Mouse (Mus musculus): ENCODE data around the gene Bpi.

DNA sequence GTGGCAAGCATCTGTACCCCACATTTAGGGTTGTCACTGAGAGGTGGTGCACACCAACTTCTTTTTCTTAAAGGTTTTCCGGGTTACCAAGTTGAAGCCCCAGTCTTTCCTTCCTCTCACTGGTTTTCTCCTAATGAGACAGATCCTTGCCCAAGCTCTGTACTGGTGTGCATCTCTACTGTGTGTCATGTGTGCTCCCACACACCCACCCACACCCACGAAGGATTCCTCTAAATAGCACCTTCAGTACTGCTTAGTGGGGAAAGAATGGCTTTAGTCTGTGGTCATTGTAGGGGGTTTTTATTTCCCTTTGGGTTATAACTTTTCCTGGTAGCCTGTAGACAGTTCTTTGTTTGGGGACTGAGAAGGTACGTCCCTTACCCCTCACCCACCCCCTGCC lies 7.0 kb downstream of the Bpi start:
- TF ChIP-seq E2F4 (IDR thresholded peaks at IDR 0.05; ENCODE audit: insufficient replicate concordance, low read depth, low read length) (no peak), POLR2A (IDR thresholded peaks at IDR 0.05; ENCODE audit: low read depth, low read length) (no peak), USF1 (IDR thresholded peaks at IDR 0.05; ENCODE audit: low read depth, low read length) (no peak), ELF1 (IDR thresholded peaks at IDR 0.05; ENCODE audit: low read depth, low read length) (no peak), ZNF384 (IDR thresholded peaks at IDR 0.05; ENCODE audit: low read depth, low read length) (no peak), CTCF (conservative IDR thresholded peaks at IDR 0.05 in 1 of 2, IDR thresholded peaks at IDR 0.05 in 1 of 2; ENCODE audit: low read depth in 2 of 2, low read length in 2 of 2) (no peak), EP300 (IDR thresholded peaks at IDR 0.05; ENCODE audit: low read length) (no peak), ETS1 (conservative IDR thresholded peaks at IDR 0.05; ENCODE audit: low read depth, low read length) (no peak), CHD2 (IDR thresholded peaks at IDR 0.05; ENCODE audit: low read length) (no peak), MXI1 (IDR thresholded peaks at IDR 0.05; ENCODE audit: low read depth, low read length) (no peak), MEF2A (IDR thresholded peaks at IDR 0.05; ENCODE audit: borderline replicate concordance, low read depth, low read length) (no peak), UBTF (IDR thresholded peaks at IDR 0.05; ENCODE audit: low read depth, low read length) (no peak), ZKSCAN1 (IDR thresholded peaks at IDR 0.05; ENCODE audit: borderline replicate concordance, low read depth, low read length) (no peak)

Measured in CH12.LX (cell line).